Mouse (Mus musculus) MEL (cell line): ENCODE measurements at regions not wholly inside any gene's neighbourhood (a gene's known extent, or its start where the extent isn't known, plus 50 kb on each side); places are given as distances from the start of the nearest gene placed in this dataset.

Experiments used
- DNase-seq: peaks from one replicate; pipeline ENCODE4 v3.0.0; 2011; ENCODE audit warnings: low read depth, low spot score
- H3K27ac ChIP-seq: 2 replicates; pipeline ENCODE4 v1.5.1; 2012; ENCODE audit warnings: low read depth, mild to moderate bottlenecking, control low read depth, low read length, moderate library complexity; ENCODE audit not compliant: control insufficient read depth
- H3K27me3 ChIP-seq, 2 experiments: fragments of 150-350 bp in 1 of 2; sonication (generic) in 1 of 2; 2 replicates each; pipeline ENCODE4 v1.6.1; 2012; ENCODE audit warnings: low read length in 2 of 2, mild to moderate bottlenecking in 2 of 2, improper control_type of control experiment in 1 of 2, moderate library complexity in 1 of 2; ENCODE audit not compliant: insufficient read depth in 2 of 2, control insufficient read depth in 1 of 2
- H3K36me3 ChIP-seq, 2 experiments: 2 replicates each; pipeline ENCODE4 v1.6.1; 2012 to 2014; ENCODE audit warnings: low read length in 2 of 2, improper control_type of control experiment in 1 of 2, inconsistent platforms in 1 of 2, mild to moderate bottlenecking in 1 of 2; ENCODE audit not compliant: insufficient read depth in 2 of 2, control insufficient read depth in 1 of 2
- H3K4me1 ChIP-seq, 2 experiments: fragments of 150-350 bp in 1 of 2; sonication (generic) in 1 of 2; 2 replicates each; pipeline ENCODE4 v1.6.1; 2012; ENCODE audit warnings: low read length in 2 of 2, improper control_type of control experiment in 1 of 2, mild to moderate bottlenecking in 1 of 2; ENCODE audit not compliant: insufficient read depth in 2 of 2, control insufficient read depth in 1 of 2
- H3K4me3 ChIP-seq, 2 experiments: fragments of 150-350 bp in 1 of 2; sonication (generic) in 1 of 2; 2 replicates each; pipeline ENCODE4 v1.5.1; 2012; ENCODE audit warnings: low read depth in 2 of 2, low read length in 2 of 2, mild to moderate bottlenecking in 2 of 2, moderate library complexity in 2 of 2, control low read depth in 1 of 2, improper control_type of control experiment in 1 of 2; ENCODE audit not compliant: control insufficient read depth in 1 of 2, insufficient read depth in 1 of 2
- H3K79me2 ChIP-seq: 2 replicates; pipeline ENCODE4 v1.6.1; 2012; ENCODE audit warnings: mild to moderate bottlenecking, low read length, moderate library complexity; ENCODE audit not compliant: control insufficient read depth, poor library complexity, insufficient read depth
- H3K9ac ChIP-seq: 2 replicates; pipeline ENCODE4 v1.6.1; 2012; ENCODE audit warnings: low read depth, mild to moderate bottlenecking, control low read depth, low read length, moderate library complexity; ENCODE audit not compliant: control insufficient read depth, poor library complexity, severe bottlenecking
- H3K9me3 ChIP-seq: fragments of 150-350 bp; sonication (generic); replicated peaks from 2 replicates; pipeline ENCODE4 v1.6.1; 2012; ENCODE audit warnings: mild to moderate bottlenecking, low read length, improper control_type of control experiment, moderate library complexity; ENCODE audit not compliant: insufficient read depth
- CHD1 ChIP-seq: IDR thresholded peaks from 2 replicates; pipeline ENCODE4 v1.6.1; 2012; ENCODE audit warnings: low read depth, mild to moderate bottlenecking, inconsistent platforms, low read length, improper control_type of control experiment
- CHD2 ChIP-seq: IDR thresholded peaks from 2 replicates; pipeline ENCODE4 v1.6.1; 2011; ENCODE audit warnings: low read length, improper control_type of control experiment
- E2F4 ChIP-seq: IDR thresholded peaks from 2 replicates; pipeline ENCODE4 v1.6.1; 2011; ENCODE audit warnings: low read depth, low read length, improper control_type of control experiment, borderline replicate concordance
- ELF1 ChIP-seq: IDR thresholded peaks from 2 replicates; pipeline ENCODE4 v1.6.1; 2014; ENCODE audit warnings: low read depth, mild to moderate bottlenecking, inconsistent platforms, low read length, improper control_type of control experiment, moderate library complexity
- EP300 ChIP-seq, 2 experiments: IDR thresholded peaks; 2 replicates each; pipeline ENCODE4 v1.6.1; 2011; ENCODE audit warnings: improper control_type of control experiment in 2 of 2, low read length in 2 of 2, low read depth in 1 of 2, mild to moderate bottlenecking in 1 of 2
- ETS1 ChIP-seq: IDR thresholded peaks from 2 replicates; pipeline ENCODE4 v1.6.1; 2012; ENCODE audit warnings: low read depth, mild to moderate bottlenecking, inconsistent platforms, low read length, improper control_type of control experiment, moderate library complexity
- GATA1 ChIP-seq: IDR thresholded peaks from 2 replicates; pipeline ENCODE4 v1.6.1; 2011; ENCODE audit warnings: low read depth, low read length, improper control_type of control experiment
- HCFC1 ChIP-seq: IDR thresholded peaks from 2 replicates; pipeline ENCODE4 v1.6.1; 2012; ENCODE audit warnings: low read depth, mild to moderate bottlenecking, inconsistent platforms, low read length, improper control_type of control experiment, moderate library complexity
- JUND ChIP-seq: IDR thresholded peaks from 2 replicates; pipeline ENCODE4 v1.6.1; 2011; ENCODE audit warnings: low read depth, mild to moderate bottlenecking, improper control_type of control experiment, low read length
- KAT2A ChIP-seq: conservative IDR thresholded peaks from 2 replicates; pipeline ENCODE4 v1.6.1; 2012; ENCODE audit warnings: low read depth, low read length, improper control_type of control experiment, inconsistent platforms
- MAFK ChIP-seq: IDR thresholded peaks from 2 replicates; pipeline ENCODE4 v1.6.1; 2011; ENCODE audit warnings: low read depth, mild to moderate bottlenecking, low read length, improper control_type of control experiment, borderline replicate concordance
- MAX ChIP-seq: IDR thresholded peaks from 2 replicates; pipeline ENCODE4 v1.6.1; 2011; ENCODE audit warnings: low read length, improper control_type of control experiment
- MAZ ChIP-seq: IDR thresholded peaks from 2 replicates; pipeline ENCODE4 v1.6.1; 2012; ENCODE audit warnings: low read depth, mild to moderate bottlenecking, inconsistent platforms, low read length, improper control_type of control experiment
- MXI1 ChIP-seq: IDR thresholded peaks from 2 replicates; pipeline ENCODE4 v1.6.1; 2011; ENCODE audit warnings: mild to moderate bottlenecking, low read depth, low read length, improper control_type of control experiment
- MYB ChIP-seq: IDR thresholded peaks from 2 replicates; pipeline ENCODE4 v1.6.1; 2011; ENCODE audit warnings: mild to moderate bottlenecking, low read depth, low read length, improper control_type of control experiment
- MYC ChIP-seq: IDR thresholded peaks from 2 replicates; pipeline ENCODE4 v1.6.1; 2011; ENCODE audit warnings: low read depth, mild to moderate bottlenecking, low read length, improper control_type of control experiment, moderate library complexity
- NELFE ChIP-seq: IDR thresholded peaks from 2 replicates; pipeline ENCODE4 v1.6.1; 2011; ENCODE audit warnings: low read depth, low read length, improper control_type of control experiment
- POLR2A ChIP-seq, 2 experiments: IDR thresholded peaks; 2 replicates each; pipeline ENCODE4 v1.6.1; 2011 to 2012; ENCODE audit warnings: low read length in 2 of 2, mild to moderate bottlenecking in 2 of 2, control low read depth in 1 of 2, improper control_type of control experiment in 1 of 2, low read depth in 1 of 2, moderate library complexity in 1 of 2; ENCODE audit not compliant: control insufficient read depth in 1 of 2, insufficient read depth in 1 of 2, poor library complexity in 1 of 2
- POLR2AphosphoS2 ChIP-seq: IDR thresholded peaks from 2 replicates; pipeline ENCODE4 v1.6.1; 2011; ENCODE audit warnings: low read length, improper control_type of control experiment
- POLR2AphosphoS5 ChIP-seq: IDR thresholded peaks from 2 replicates; pipeline ENCODE4 v1.6.1; 2012; ENCODE audit warnings: low read depth, borderline replicate concordance, mild to moderate bottlenecking, inconsistent platforms, low read length, moderate library complexity, mixed read lengths
- RAD21 ChIP-seq: IDR thresholded peaks from 2 replicates; pipeline ENCODE4 v1.6.1; 2011; ENCODE audit warnings: mild to moderate bottlenecking, low read depth, low read length, improper control_type of control experiment
- SIN3A ChIP-seq: IDR thresholded peaks from 2 replicates; pipeline ENCODE4 v1.6.1; 2012; ENCODE audit warnings: low read length, improper control_type of control experiment, inconsistent platforms
- TAL1 ChIP-seq: IDR thresholded peaks from 2 replicates; pipeline ENCODE4 v1.6.1; 2012; ENCODE audit warnings: mild to moderate bottlenecking, inconsistent platforms, low read length, moderate library complexity, mixed read lengths
- TBP ChIP-seq: IDR thresholded peaks from 2 replicates; pipeline ENCODE4 v1.8.0; 2011; ENCODE audit warnings: low read depth, low read length, improper control_type of control experiment
- USF2 ChIP-seq, 2 experiments: IDR thresholded peaks; 2 replicates each; pipeline ENCODE4 v1.6.1; 2011 to 2012; ENCODE audit warnings: improper control_type of control experiment in 2 of 2, low read length in 2 of 2, borderline replicate concordance in 1 of 2, inconsistent platforms in 1 of 2, low read depth in 1 of 2, mild to moderate bottlenecking in 1 of 2; ENCODE audit not compliant: insufficient read depth in 1 of 2
- ZC3H11A ChIP-seq: IDR thresholded peaks from 2 replicates; pipeline ENCODE4 v1.6.1; 2012; ENCODE audit warnings: low read depth, mild to moderate bottlenecking, inconsistent platforms, low read length, improper control_type of control experiment
- ZKSCAN1 ChIP-seq: IDR thresholded peaks from 2 replicates; pipeline ENCODE4 v1.6.1; 2012; ENCODE audit warnings: low read depth, mild to moderate bottlenecking, inconsistent platforms, low read length, improper control_type of control experiment, moderate library complexity
- ZNF384 ChIP-seq: IDR thresholded peaks from 2 replicates; pipeline ENCODE4 v1.6.1; 2012; ENCODE audit warnings: low read depth, mild to moderate bottlenecking, inconsistent platforms, low read length, improper control_type of control experiment

DNA sequence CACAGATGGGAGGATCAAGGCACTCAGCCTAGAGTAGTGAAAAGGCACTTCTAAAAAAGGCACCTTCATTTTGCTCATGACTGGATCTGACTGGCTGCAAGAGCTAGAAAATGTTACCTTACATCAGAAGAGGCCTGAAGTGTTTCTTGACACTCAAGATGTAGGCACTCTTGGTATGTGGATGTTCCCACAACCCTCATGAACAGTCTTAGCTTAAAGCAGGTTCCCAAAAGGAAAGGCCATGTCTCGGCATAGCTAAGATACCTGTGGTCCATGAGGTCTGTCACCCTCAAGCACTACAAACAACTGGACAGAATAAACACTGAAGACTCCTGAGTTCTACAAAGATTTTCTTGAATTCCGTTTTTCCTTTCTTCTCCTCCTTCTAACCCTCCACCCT, 619.5 kb downstream of the Ipo11 start:
- TF ChIP-seq SIN3A (no peak), ZC3H11A (no peak), POLR2AphosphoS5 (no peak), MXI1 (no peak), MAFK (no peak), USF2 (IDR thresholded peaks at IDR 0.05; ENCODE audit: borderline replicate concordance in 1 of 2, insufficient read depth in 1 of 2, low read depth in 1 of 2, low read length in 2 of 2) (no peak), ZKSCAN1 (no peak), CHD2 (no peak), ZNF384 (no peak), JUND (no peak), GATA1 (no peak), NELFE (no peak), E2F4 (no peak)
- Histone ChIP-seq H3K36me3 (no peaks in the 10 kb centered on the region), H3K27me3 (no peaks in the 10 kb centered on the region), H3K4me3 (no peak overlapping the region), H3K4me1 (no peaks in the 10 kb centered on the region), H3K27ac (no peak overlapping the region), H3K9ac (no peak overlapping the region), H3K79me2 (no peaks in the 10 kb centered on the region), H3K9me3 (no peaks in the 10 kb centered on the region)
- DNase-seq: no peak

DNA sequence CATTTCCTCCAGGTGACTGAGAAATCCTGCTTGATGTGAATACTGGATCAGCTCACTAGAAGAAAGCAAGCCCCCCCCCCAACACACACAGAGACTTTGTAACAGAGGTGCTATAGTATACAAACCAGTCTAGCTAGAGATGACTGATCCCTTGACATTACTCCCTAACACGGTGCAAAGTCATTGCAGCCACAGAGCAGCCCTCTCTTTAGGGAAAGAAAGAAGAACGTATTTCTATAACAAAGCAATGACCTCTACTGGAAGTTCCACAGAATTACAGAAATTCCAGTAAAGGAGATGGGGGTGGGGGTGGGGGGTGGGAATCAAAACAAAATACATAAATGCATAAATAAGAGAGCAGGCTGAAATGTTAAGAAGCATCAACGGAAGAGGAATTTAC, 655.6 kb downstream of the Ipo11 start:
- no peaks in the 10 kb centered on the region for H3K9me3 ChIP-seq
- TF ChIP-seq TAL1: no peak
- TF ChIP-seq MYC: no peak
- no peak for TF ChIP-seq ELF1
- TF ChIP-seq SIN3A: no peak
- no peak for TF ChIP-seq USF2 (IDR thresholded peaks at IDR 0.05; ENCODE audit: borderline replicate concordance in 1 of 2, insufficient read depth in 1 of 2, low read depth in 1 of 2, low read length in 2 of 2)
- no peak for TF ChIP-seq ZKSCAN1
- TF ChIP-seq HCFC1: no peak
- no peak for TF ChIP-seq MAX
- TF ChIP-seq POLR2A (IDR thresholded peaks at IDR 0.05; ENCODE audit: control insufficient read depth in 1 of 2, insufficient read depth in 1 of 2, low read depth in 1 of 2, low read length in 2 of 2, poor library complexity in 1 of 2): no peak
- TF ChIP-seq MAZ: no peak
- no peak for TF ChIP-seq CHD1
- TF ChIP-seq JUND: no peak
- no peak for TF ChIP-seq POLR2AphosphoS2
- no peak for TF ChIP-seq MYB
- TF ChIP-seq ETS1: no peak
- TF ChIP-seq ZC3H11A: no peak
- no peak for TF ChIP-seq TBP
- TF ChIP-seq KAT2A: no peak
- no peak for TF ChIP-seq EP300 (IDR thresholded peaks at IDR 0.05; ENCODE audit: low read depth in 1 of 2, low read length in 2 of 2)
- no peak for TF ChIP-seq RAD21
- H3K4me3 ChIP-seq: no peak overlapping the region
- no peak for DNase-seq
- no peak overlapping the region for H3K9ac ChIP-seq
- H3K27me3 ChIP-seq: no peaks in the 10 kb centered on the region
- H3K27ac ChIP-seq: no peak overlapping the region
- H3K79me2 ChIP-seq: no peaks in the 10 kb centered on the region
- no peaks in the 10 kb centered on the region for H3K36me3 ChIP-seq
- H3K4me1 ChIP-seq: no peaks in the 10 kb centered on the region
